Comparison of ENCODE assay signal across 17 mouse cellular contexts in the genomic region with DNA sequence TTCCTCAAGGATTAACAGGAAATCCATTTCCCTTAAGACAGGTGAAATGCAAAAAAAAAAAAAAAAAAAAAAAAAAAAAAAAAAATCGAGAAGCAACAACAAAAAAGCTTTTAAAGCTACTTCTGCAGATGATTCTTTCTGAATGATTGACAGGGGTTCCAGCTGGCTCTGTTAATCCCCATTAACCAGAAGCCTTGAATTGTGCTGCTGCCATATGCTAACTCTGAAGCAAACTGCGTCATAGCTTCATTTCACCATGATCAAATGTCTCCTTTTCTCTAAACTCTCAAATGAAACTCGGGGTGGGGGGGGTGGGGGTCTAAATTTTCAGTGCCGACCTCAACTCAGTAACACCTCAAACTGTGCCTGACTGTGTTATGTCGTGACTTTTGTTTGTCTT.
"Had no signal": no experiment of that assay in that cellular context is flagged by ENCODE, and none has a peak within 500 bp of the region (broad histone marks: within the 10 kb centered on the region; RNA-seq: fewer than 3 reads in every experiment).

No protein-coding gene starts in this region.

- H3K4me2 ChIP-seq: liver, embryonic 13.5 days; midbrain, embryonic 12.5 days; neural tube, embryonic 13.5 days; stomach, embryonic 15.5 days had no signal

- H3K27ac ChIP-seq: left cerebral cortex, adult 2 months; liver, embryonic 13.5 days; midbrain, embryonic 12.5 days; neural tube, embryonic 13.5 days; stomach, embryonic 15.5 days had no signal

- H3K27me3 ChIP-seq: liver, embryonic 13.5 days; midbrain, embryonic 12.5 days; neural tube, embryonic 13.5 days; stomach, embryonic 15.5 days had no signal

- DNase-seq: kidney, adult 18-20 months; kidney, adult 9 months; kidney, postnatal 14 days; kidney, postnatal 4 days; liver, embryonic 13.5 days; lung, adult 2 months; lung, postnatal 14 days; lung, postnatal 4 days; right cerebral cortex, postnatal 25 days; spleen, adult 18-20 months; thymus, postnatal 25 days had no signal

- H3K36me3 ChIP-seq: liver, embryonic 13.5 days; midbrain, embryonic 12.5 days; neural tube, embryonic 13.5 days; stomach, embryonic 15.5 days had no signal

- H3K9me3 ChIP-seq: liver, embryonic 13.5 days; midbrain, embryonic 12.5 days; neural tube, embryonic 13.5 days; stomach, embryonic 15.5 days had no signal

- H3K9ac ChIP-seq: liver, embryonic 13.5 days; midbrain, embryonic 12.5 days; neural tube, embryonic 13.5 days; stomach, embryonic 15.5 days had no signal

- H3K4me1 ChIP-seq: liver, embryonic 13.5 days; midbrain, embryonic 12.5 days; neural tube, embryonic 13.5 days; stomach, embryonic 15.5 days had no signal

- H3K4me3 ChIP-seq: left cerebral cortex, adult 2 months; liver, embryonic 13.5 days; midbrain, embryonic 12.5 days; myocyte; neural tube, embryonic 13.5 days; stomach, embryonic 15.5 days had no signal

- ATAC-seq: midbrain, embryonic 16.5 days had no signal
